In the genomic region with DNA sequence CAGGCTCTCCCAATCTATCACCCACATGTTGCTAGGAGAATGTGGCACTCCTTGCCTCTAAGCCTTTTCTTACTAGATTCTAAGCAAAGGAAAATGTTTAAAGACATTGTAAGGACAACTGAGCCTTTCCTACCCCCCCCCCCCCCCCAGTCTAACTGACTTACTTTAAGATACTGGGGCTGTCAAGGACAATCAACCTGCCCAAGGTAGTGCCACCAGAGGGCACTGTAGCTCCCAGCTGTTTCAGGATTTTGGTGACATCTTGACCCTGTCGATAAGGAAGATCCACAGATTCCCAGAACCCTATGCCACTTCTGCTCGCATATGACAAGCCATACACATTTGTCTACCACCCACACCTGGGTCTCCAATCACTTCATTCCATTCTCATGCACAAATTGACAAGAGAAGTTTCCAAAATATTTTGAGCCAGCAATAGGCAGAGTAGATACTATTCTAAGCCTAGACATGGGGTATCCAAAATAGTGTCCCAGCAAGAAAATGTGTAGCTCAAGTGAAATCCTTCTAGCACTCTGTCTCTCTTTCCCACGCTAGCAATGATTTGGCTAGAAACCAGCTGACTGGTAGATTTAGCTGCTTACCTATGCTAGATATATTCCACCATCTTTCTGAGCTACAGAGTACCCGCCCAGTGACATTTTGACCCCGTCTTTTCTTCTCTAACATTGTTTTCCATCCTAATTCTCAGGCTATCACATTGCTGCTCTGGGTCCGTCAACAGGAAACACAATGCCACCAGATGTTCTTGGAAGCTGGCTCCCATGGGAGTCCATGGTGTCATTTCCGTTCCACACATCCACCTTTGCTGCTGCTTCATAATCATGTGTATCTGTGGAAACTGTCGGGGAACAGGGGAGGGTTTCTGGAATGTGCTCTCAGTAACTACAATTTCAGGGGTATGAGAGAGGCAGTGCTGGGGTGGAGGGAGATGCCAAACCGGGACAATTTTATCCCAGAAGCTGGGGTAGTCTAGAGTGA, we compare ENCODE assay signal across 11 mouse cellular contexts.
DNase-seq lines count a peak whose midpoint lies in the region; ATAC-seq and TF ChIP-seq lines count a peak whose summit lies in the region.
"Had no signal": no experiment of that assay in that cellular context is flagged by ENCODE, and none has a peak within 500 bp of the region (broad histone marks: within the 10 kb centered on the region; RNA-seq: fewer than 3 reads in every experiment).

No protein-coding gene starts in this region.

- H3K9me3 ChIP-seq in megakaryocyte, embryonic 14.5 days: no peaks in the 10 kb centered on the region
- H3K9me3 ChIP-seq: hindbrain, embryonic 12.5 days; liver, embryonic 15.5 days had no signal

- no peak for TF ChIP-seq POLR2A in bone marrow, adult 2 months (IDR thresholded peaks at IDR 0.05; ENCODE audit: borderline replicate concordance, control insufficient read depth, low read depth, low read length)

- peaks cover 29% of the 10 kb centered on the region for H3K4me1 ChIP-seq in megakaryocyte, embryonic 14.5 days
- no peaks in the 10 kb centered on the region for H3K4me1 ChIP-seq in bone marrow, adult 2 months (ENCODE audit: control insufficient read depth, insufficient read depth, low read length)
- H3K4me1 ChIP-seq: hindbrain, embryonic 12.5 days; liver, embryonic 15.5 days had no signal

- H3K4me3 ChIP-seq in megakaryocyte, embryonic 14.5 days (replicated peaks): peak overlapping the region; percentile 72
- no peak overlapping the region for H3K4me3 ChIP-seq in bone marrow, adult 2 months (replicated peaks; ENCODE audit: control insufficient read depth, low read depth, low read length)
- H3K4me3 ChIP-seq: hindbrain, embryonic 12.5 days; liver, embryonic 15.5 days had no signal

- peak; percentile 87 for DNase-seq in heart, adult 11 months
- DNase-seq in heart, adult 8-10 months (ENCODE audit: low spot score): no peak
- DNase-seq in naive thymus-derived CD4-positive, alpha-beta T cell, adult 2 months (ENCODE audit: low read depth): peak; percentile 67
- no peak for DNase-seq in ovary, postnatal 14 days (ENCODE audit: low spot score)
- no peak for DNase-seq in spleen, postnatal 14 days (ENCODE audit: low spot score in 2 of 2)
- DNase-seq: adrenal gland, adult 8-10 months had no signal

- no peak for ATAC-seq in megakaryocyte, adult 5-6 weeks (ENCODE audit: poor library complexity, severe bottlenecking)

- H3K27ac ChIP-seq in bone marrow, adult 2 months (ENCODE audit: control insufficient read depth, insufficient read depth, low read depth, low read length, poor library complexity): no peak overlapping the region
- H3K27ac ChIP-seq: hindbrain, embryonic 12.5 days; liver, embryonic 15.5 days had no signal

- 66% methylated on average over 9 of the region's 9 CpGs for WGBS in bone marrow, adult 2 months

- H3K27me3 ChIP-seq in megakaryocyte, embryonic 14.5 days (replicated peaks): no peaks in the 10 kb centered on the region
- H3K27me3 ChIP-seq: hindbrain, embryonic 12.5 days; liver, embryonic 15.5 days had no signal

- H3K36me3 ChIP-seq in megakaryocyte, embryonic 14.5 days (replicated peaks; ENCODE audit: low read length): peaks cover 5% of the 10 kb centered on the region
- H3K36me3 ChIP-seq: hindbrain, embryonic 12.5 days; liver, embryonic 15.5 days had no signal

- peak; percentile 51 for TF ChIP-seq CTCF in bone marrow, adult 2 months (IDR thresholded peaks at IDR 0.05; ENCODE audit: control insufficient read depth, insufficient read depth, low read length)

Comparison
In these comparisons a context has a peak if more than half of its experiments do, and no peak if none do; other contexts are left out.
1. DNase-seq: peak in heart, adult 11 months (single experiment) and naive thymus-derived CD4-positive, alpha-beta T cell, adult 2 months (single experiment); none in heart, adult 8-10 months (single experiment), ovary, postnatal 14 days (single experiment) and spleen, postnatal 14 days (0 of 2).